Mouse (Mus musculus): ENCODE data around the gene Dscam. TPM values are rescaled to one million over a fixed set of nuclear protein-coding genes. Genes with fewer than 3 reads are reported as not detected.

Dscam gene
- polyA plus RNA-seq (2015; fragmentation: Nextera tagmentation; extraction: Ambion mirVana) = 0.06 and 0.08 TPM in 2 replicates

GRCm38 (mm10) chr16:97170513-97171081 is at the start of gene Dscam:
TSS of gene Dscam (minus strand) at chr16:97170752.
- Histone ChIP-seq H3K27me3 (peaks cover 75% of the 10 kb centered on the region), H3K4me3 (peak within 1 kb of the TSS; percentile 49), H3K9ac (0 out of 2 replicates have a peak within 1 kb of the TSS, but pooled peaks have one; percentile 23), H3K4me1 (peaks cover 16% of the 10 kb centered on the region), H3K27ac (no peak within 1 kb of the TSS), H3K36me3 (no peaks in the 10 kb centered on the region), H3K9me3 (no peaks in the 10 kb centered on the region), H3K4me2 (peak within 1 kb of the TSS; percentile 94)
- under 1% methylated on average over 59 of the region's 60 CpGs for WGBS
- ATAC-seq (ENCODE audit: insufficient number of reproducible peaks, low FRiP score, low TSS enrichment, low read depth) = 0 out of 2 replicates have a peak, but pooled peaks have one; percentile 49

GRCm38 (mm10) chr16:97219381-97219780 is 48.8 kb upstream of the Dscam start:
- ATAC-seq (ENCODE audit: insufficient number of reproducible peaks, low FRiP score, low TSS enrichment, low read depth) = no peak

GRCm38 (mm10) chr16:97209997-97210396 is 39.4 kb upstream of the Dscam start:
- no peaks in the 10 kb centered on the region for H3K27me3 ChIP-seq
- H3K4me1 ChIP-seq = 0 out of 2 replicates have a peak, but pooled peaks cover 8% of the 10 kb centered on the region
- H3K9ac ChIP-seq = no peak overlapping the region
- no peaks in the 10 kb centered on the region for H3K36me3 ChIP-seq
- no peak for ATAC-seq (ENCODE audit: insufficient number of reproducible peaks, low FRiP score, low TSS enrichment, low read depth)
- WGBS = 28% methylated on average over 5 of the region's 5 CpGs
- H3K9me3 ChIP-seq = no peaks in the 10 kb centered on the region; the same call in 1 of the 2 replicates
- no peak overlapping the region for H3K4me2 ChIP-seq
- H3K4me3 ChIP-seq = no peak overlapping the region
- H3K27ac ChIP-seq = no peak overlapping the region

More at GRCm38 (mm10) chr16:97219381-97219780, 48.8 kb upstream of the Dscam start:
- Histone ChIP-seq H3K27ac (no peak overlapping the region), H3K4me1 (no peaks in the 10 kb centered on the region), H3K9me3 (no peaks in the 10 kb centered on the region; the same call in 1 of the 2 replicates), H3K4me2 (no peak overlapping the region), H3K36me3 (no peaks in the 10 kb centered on the region), H3K9ac (no peak overlapping the region), H3K27me3 (no peaks in the 10 kb centered on the region), H3K4me3 (no peak overlapping the region)
- 66% methylated on average over 2 of the region's 2 CpGs for WGBS

GRCm38 (mm10) chr16:97208276-97208675 is 37.7 kb upstream of the Dscam start:
- Histone ChIP-seq H3K27me3 (no peaks in the 10 kb centered on the region), H3K4me1 (0 out of 2 replicates have a peak, but pooled peaks cover 8% of the 10 kb centered on the region), H3K9me3 (no peaks in the 10 kb centered on the region), H3K27ac (no peak overlapping the region), H3K4me3 (no peak overlapping the region), H3K9ac (no peak overlapping the region), H3K36me3 (no peaks in the 10 kb centered on the region), H3K4me2 (no peak overlapping the region)
- ATAC-seq (ENCODE audit: insufficient number of reproducible peaks, low FRiP score, low TSS enrichment, low read depth) = no peak
- 82% methylated on average over 2 of the region's 2 CpGs for WGBS

- Histone ChIP-seq H3K4me3 (no peak overlapping the region), H3K27ac (no peak overlapping the region), H3K36me3 (no peaks in the 10 kb centered on the region), H3K27me3 (no peaks in the 10 kb centered on the region), H3K9ac (no peak overlapping the region), H3K9me3 (no peaks in the 10 kb centered on the region), H3K4me1 (no peaks in the 10 kb centered on the region), H3K4me2 (no peak overlapping the region)
- ATAC-seq (ENCODE audit: insufficient number of reproducible peaks, low FRiP score, low TSS enrichment, low read depth) = no peak
- 80% methylated on average over 2 of the region's 2 CpGs for WGBS
Measured at GRCm38 (mm10) chr16:97204090-97204489, 33.5 kb upstream of the Dscam start.

- 89% methylated on average over 2 of the region's 2 CpGs for whole genome bisulfite sequencing
Measured at GRCm38 (mm10) chr16:97203554-97203953, 33.0 kb upstream of the Dscam start.

GRCm38 (mm10) chr16:97194630-97195029 is 24.1 kb upstream of the Dscam start:
- ATAC-seq (ENCODE audit: insufficient number of reproducible peaks, low FRiP score, low TSS enrichment, low read depth) = no peak

More at GRCm38 (mm10) chr16:97203554-97203953, 33.0 kb upstream of the Dscam start:
- H3K4me3 ChIP-seq = no peak overlapping the region
- no peak for ATAC-seq (ENCODE audit: insufficient number of reproducible peaks, low FRiP score, low TSS enrichment, low read depth)
- H3K4me1 ChIP-seq = no peaks in the 10 kb centered on the region
- H3K36me3 ChIP-seq = no peaks in the 10 kb centered on the region
- H3K9ac ChIP-seq = no peak overlapping the region
- H3K4me2 ChIP-seq = no peak overlapping the region
- H3K27ac ChIP-seq = no peak overlapping the region
- H3K9me3 ChIP-seq = no peaks in the 10 kb centered on the region
- H3K27me3 ChIP-seq = no peaks in the 10 kb centered on the region

GRCm38 (mm10) chr16:97194179-97194578 is 23.6 kb upstream of the Dscam start:
- WGBS = 84% methylated on average over 1 of the region's 1 CpGs
- H3K9ac ChIP-seq = no peak overlapping the region
- H3K9me3 ChIP-seq = no peaks in the 10 kb centered on the region
- no peak overlapping the region for H3K4me2 ChIP-seq
- H3K4me1 ChIP-seq = no peaks in the 10 kb centered on the region
- H3K27me3 ChIP-seq = no peaks in the 10 kb centered on the region
- no peak for ATAC-seq (ENCODE audit: insufficient number of reproducible peaks, low FRiP score, low TSS enrichment, low read depth)
- H3K4me3 ChIP-seq = no peak overlapping the region
- H3K36me3 ChIP-seq = no peaks in the 10 kb centered on the region
- no peak overlapping the region for H3K27ac ChIP-seq

More at GRCm38 (mm10) chr16:97194630-97195029, 24.1 kb upstream of the Dscam start:
- Histone ChIP-seq H3K27ac (no peak overlapping the region), H3K4me2 (no peak overlapping the region), H3K36me3 (no peaks in the 10 kb centered on the region), H3K27me3 (no peaks in the 10 kb centered on the region), H3K9ac (no peak overlapping the region), H3K9me3 (no peaks in the 10 kb centered on the region), H3K4me3 (no peak overlapping the region), H3K4me1 (no peaks in the 10 kb centered on the region)
- WGBS = 83% methylated on average over 2 of the region's 2 CpGs

GRCm38 (mm10) chr16:97192296-97192695 is 21.7 kb upstream of the Dscam start:
- no peak for ATAC-seq (ENCODE audit: insufficient number of reproducible peaks, low FRiP score, low TSS enrichment, low read depth)
- H3K36me3 ChIP-seq = no peaks in the 10 kb centered on the region
- H3K4me2 ChIP-seq = no peak overlapping the region
- no peak overlapping the region for H3K27ac ChIP-seq
- no peak overlapping the region for H3K4me3 ChIP-seq
- no peak overlapping the region for H3K9ac ChIP-seq
- H3K27me3 ChIP-seq = no peaks in the 10 kb centered on the region
- no peaks in the 10 kb centered on the region for H3K4me1 ChIP-seq
- H3K9me3 ChIP-seq = no peaks in the 10 kb centered on the region
- WGBS = 70% methylated on average over 4 of the region's 4 CpGs

GRCm38 (mm10) chr16:97190604-97191003 is 20.1 kb upstream of the Dscam start:
- no peak overlapping the region for H3K27ac ChIP-seq
- no peak overlapping the region for H3K9ac ChIP-seq
- H3K4me2 ChIP-seq = no peak overlapping the region
- 77% methylated on average over 1 of the region's 1 CpGs for WGBS
- no peaks in the 10 kb centered on the region for H3K36me3 ChIP-seq
- H3K9me3 ChIP-seq = no peaks in the 10 kb centered on the region
- no peaks in the 10 kb centered on the region for H3K27me3 ChIP-seq
- ATAC-seq (ENCODE audit: insufficient number of reproducible peaks, low FRiP score, low TSS enrichment, low read depth) = no peak
- no peaks in the 10 kb centered on the region for H3K4me1 ChIP-seq
- H3K4me3 ChIP-seq = no peak overlapping the region

- Histone ChIP-seq H3K9me3 (no peaks in the 10 kb centered on the region), H3K4me3 (no peak overlapping the region), H3K4me1 (peaks cover 12% of the 10 kb centered on the region), H3K9ac (no peak overlapping the region), H3K4me2 (no peak overlapping the region), H3K27ac (no peak overlapping the region), H3K27me3 (peaks cover 70% of the 10 kb centered on the region), H3K36me3 (no peaks in the 10 kb centered on the region)
- no peak for ATAC-seq (ENCODE audit: insufficient number of reproducible peaks, low FRiP score, low TSS enrichment, low read depth)
- 52% methylated on average over 8 of the region's 8 CpGs for WGBS
Measured at GRCm38 (mm10) chr16:97171500-97171899, 948 bp upstream of the Dscam start.

- H3K9ac ChIP-seq = 0 out of 2 replicates have a peak overlapping the region, but pooled peaks have one; percentile 23
- H3K27ac ChIP-seq = no peak overlapping the region
- H3K36me3 ChIP-seq = no peaks in the 10 kb centered on the region
- H3K27me3 ChIP-seq = peaks cover 77% of the 10 kb centered on the region
- H3K9me3 ChIP-seq = no peaks in the 10 kb centered on the region
- WGBS = 2% methylated on average over 31 of the region's 51 CpGs
- peaks cover 20% of the 10 kb centered on the region for H3K4me1 ChIP-seq
- no peak for ATAC-seq (ENCODE audit: insufficient number of reproducible peaks, low FRiP score, low TSS enrichment, low read depth)
- peak overlapping the region; percentile 94 for H3K4me2 ChIP-seq
- peak overlapping the region; percentile 49 for H3K4me3 ChIP-seq
Measured at GRCm38 (mm10) chr16:97169901-97170512, 545 bp downstream of the Dscam start.

Data from limb, embryonic 15.5 days (tissue).